Mouse (Mus musculus) ES-E14 (cell line): ENCODE data around the gene Tenm2. TPM values are rescaled to one million over a fixed set of nuclear protein-coding genes. Genes with fewer than 3 reads are reported as not detected.

Source experiments
- DNase-seq: peaks from one replicate; pipeline ENCODE4 v3.0.0-alpha.2; 2013; ENCODE audit warnings: low read depth, low spot score
- H3K27ac ChIP-seq: 2 replicates; pipeline ENCODE4 v1.5.1; 2012; ENCODE audit warnings: low read depth, mild to moderate bottlenecking, low read length, moderate library complexity, mixed read lengths; ENCODE audit not compliant: poor library complexity, insufficient read depth, severe bottlenecking
- H3K36me3 ChIP-seq: 2 replicates; pipeline ENCODE4 v1.6.1; 2012; ENCODE audit warnings: mild to moderate bottlenecking, low read length, moderate library complexity, mixed read lengths; ENCODE audit not compliant: control insufficient read depth, poor library complexity, insufficient read depth, severe bottlenecking
- H3K4me1 ChIP-seq, 2 experiments: fragments of 150-350 bp in 1 of 2; sonication (generic) in 1 of 2; 2 replicates each; pipeline ENCODE4 v1.6.1; 2012; ENCODE audit warnings: low read length in 2 of 2, mild to moderate bottlenecking in 1 of 2, mixed read lengths in 1 of 2; ENCODE audit not compliant: control insufficient read depth in 2 of 2, insufficient read depth in 2 of 2, poor library complexity in 1 of 2
- H3K4me3 ChIP-seq, 2 experiments: fragments of 150-350 bp in 1 of 2; sonication (generic) in 1 of 2; 2 replicates each; pipeline ENCODE4 v1.5.1; 2012; ENCODE audit warnings: low read length in 2 of 2, low read depth in 1 of 2, mild to moderate bottlenecking in 1 of 2, mixed read lengths in 1 of 2; ENCODE audit not compliant: insufficient read depth in 1 of 2, poor library complexity in 1 of 2, severe bottlenecking in 1 of 2
- H3K9ac ChIP-seq: 2 replicates; pipeline ENCODE4 v1.6.1; 2012; ENCODE audit warnings: low read depth, mild to moderate bottlenecking, low read length, mixed read lengths; ENCODE audit not compliant: poor library complexity, insufficient read depth, severe bottlenecking
- H3K9me3 ChIP-seq: fragments of 150-350 bp; sonication (generic); 2 replicates; pipeline ENCODE4 v1.6.1; 2012; ENCODE audit warnings: low read depth, mild to moderate bottlenecking, low read length; ENCODE audit not compliant: control insufficient read depth, insufficient read depth
- CHD2 ChIP-seq: IDR thresholded peaks from 2 replicates; pipeline ENCODE4 v1.6.1; 2014; ENCODE audit warnings: mild to moderate bottlenecking, low read depth, low read length, inconsistent platforms
- HCFC1 ChIP-seq: IDR thresholded peaks from 2 replicates; pipeline ENCODE4 v1.6.1; 2012; ENCODE audit warnings: low read length, inconsistent platforms, borderline replicate concordance; ENCODE audit not compliant: insufficient read depth
- MAFK ChIP-seq: IDR thresholded peaks from 2 replicates; pipeline ENCODE4 v1.6.1; 2014; ENCODE audit warnings: mild to moderate bottlenecking, low read depth, low read length, inconsistent platforms; ENCODE audit not compliant: insufficient read depth
- ZC3H11A ChIP-seq: IDR thresholded peaks from 2 replicates; pipeline ENCODE4 v1.6.1; 2012; ENCODE audit warnings: low read depth, mild to moderate bottlenecking, inconsistent platforms, low read length, borderline replicate concordance
- ZNF384 ChIP-seq: IDR thresholded peaks from 2 replicates; pipeline ENCODE4 v1.6.1; 2012; ENCODE audit warnings: low read depth, low read length, inconsistent platforms
- in situ Hi-C, 2 experiments: fragments of 600-800 bp; cut with MboI; formaldehyde crosslinking; loops; one replicate each; pipeline ENCODE4 v1.15.1; 2025; ENCODE audit warnings: low sequenced_read_pairs in 2 of 2, inconsistent platforms in 1 of 2; ENCODE audit not compliant: unreplicated experiment in 2 of 2
- total RNA-seq: library from RNA; depleted of rRNA; stranded (reverse); fragments of 300-350 nt; gene quantifications from 2 replicates; pipeline ENCODE4 v1.2.3, GENCODE M21; 2012

Tenm2 gene
- total RNA-seq, 1 experiment, result 0.04 TPM

- Histone ChIP-seq H3K9me3 (no peaks in the 10 kb centered on the region), H3K27ac (no peak overlapping the region), H3K9ac (no peak overlapping the region), H3K4me3 (no peak overlapping the region), H3K4me1 (no peaks in the 10 kb centered on the region), H3K36me3 (no peaks in the 10 kb centered on the region)
- DNase-seq, result no peak
- TF ChIP-seq ZC3H11A (no peak), CHD2 (no peak), HCFC1 (no peak), MAFK (no peak), ZNF384 (no peak)
- in situ Hi-C loops, result no loop called here
These were observed 362.8 kb downstream of the Tenm2 start for GRCm38 (mm10) chr11:36872961-36873360.

DNA sequence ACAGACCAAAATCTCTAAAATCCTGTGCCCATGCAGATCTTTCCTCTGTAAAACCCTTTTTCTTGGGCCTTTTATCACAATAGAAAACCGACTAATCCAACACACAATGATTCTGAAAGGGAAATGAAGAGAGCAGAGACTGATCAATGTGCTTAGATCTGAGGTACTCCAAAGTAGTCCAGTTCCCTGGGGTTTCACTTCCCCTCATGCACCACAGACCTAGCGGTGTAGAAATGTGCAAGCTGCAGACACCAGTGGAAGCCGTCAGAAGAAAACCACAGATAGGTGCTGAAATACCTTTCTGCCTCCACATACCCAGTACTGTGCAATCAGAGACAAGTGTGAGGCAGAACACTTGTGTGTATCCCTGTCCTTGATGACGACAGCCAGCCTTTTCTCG, 365.2 kb downstream of the Tenm2 start:
- Histone ChIP-seq H3K4me1 (no peaks in the 10 kb centered on the region), H3K27ac (no peak overlapping the region), H3K4me3 (no peak overlapping the region), H3K36me3 (no peaks in the 10 kb centered on the region), H3K9me3 (no peaks in the 10 kb centered on the region), H3K9ac (no peak overlapping the region)
- in situ Hi-C loops, result no loop called here
- DNase-seq, result no peak
- TF ChIP-seq MAFK, result no peak
- no peak for TF ChIP-seq ZC3H11A
- no peak for TF ChIP-seq HCFC1
- no peak for TF ChIP-seq CHD2
- no peak for TF ChIP-seq ZNF384

DNA sequence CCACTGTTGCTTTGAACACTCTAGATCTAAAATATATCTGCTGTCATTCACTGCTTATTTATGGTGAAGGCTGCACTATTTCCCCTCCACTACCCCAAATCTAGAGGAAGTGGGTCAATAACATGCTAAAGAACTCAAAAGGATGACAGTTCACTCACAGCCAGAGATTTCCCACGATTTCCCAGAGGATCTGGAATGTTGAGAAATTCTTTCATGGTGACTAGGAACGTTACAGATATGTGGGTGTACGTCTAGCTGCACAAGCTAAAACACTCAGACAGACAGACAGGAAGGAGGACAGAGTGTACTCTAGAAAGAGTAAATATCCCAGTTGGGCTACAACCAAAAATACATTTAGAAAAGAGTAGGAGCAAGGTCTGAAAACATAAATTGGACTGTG, 384.1 kb downstream of the Tenm2 start:
- Histone ChIP-seq H3K36me3 (no peaks in the 10 kb centered on the region), H3K9me3 (no peaks in the 10 kb centered on the region), H3K4me3 (no peak overlapping the region), H3K9ac (no peak overlapping the region), H3K4me1 (no peaks in the 10 kb centered on the region), H3K27ac (no peak overlapping the region)
- TF ChIP-seq MAFK, result no peak
- TF ChIP-seq CHD2, result no peak
- no peak for TF ChIP-seq ZNF384
- no peak for TF ChIP-seq HCFC1
- TF ChIP-seq ZC3H11A, result no peak
- no peak for DNase-seq
- in situ Hi-C loops, result no loop called here

DNA sequence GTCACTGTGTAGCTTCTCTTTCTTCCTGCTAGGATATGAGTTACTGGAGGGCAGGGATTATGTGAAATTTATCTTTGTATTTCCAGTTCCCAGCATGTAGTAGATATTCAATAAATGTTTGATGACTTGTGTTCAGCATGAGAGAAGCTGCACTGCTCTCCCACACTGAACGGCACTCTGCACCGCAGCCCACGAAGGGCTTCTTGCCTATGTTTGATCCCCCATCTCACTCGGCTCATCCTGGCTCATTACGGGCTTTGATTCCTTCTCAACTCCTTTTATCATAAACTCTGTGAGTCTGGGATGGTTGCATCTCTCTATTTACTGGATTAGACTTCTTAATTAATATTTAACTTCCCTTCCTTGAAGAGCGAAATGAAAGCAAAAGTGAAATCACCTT, 388.3 kb downstream of the Tenm2 start:
- Histone ChIP-seq H3K36me3 (no peaks in the 10 kb centered on the region), H3K9ac (no peak overlapping the region), H3K4me3 (no peak overlapping the region), H3K9me3 (no peaks in the 10 kb centered on the region), H3K27ac (no peak overlapping the region), H3K4me1 (no peaks in the 10 kb centered on the region)
- no peak for TF ChIP-seq ZC3H11A
- TF ChIP-seq ZNF384, result no peak
- no peak for TF ChIP-seq HCFC1
- no peak for TF ChIP-seq MAFK
- no peak for TF ChIP-seq CHD2
- in situ Hi-C loops, result no loop called here
- no peak for DNase-seq

- TF ChIP-seq CHD2, result no peak
These were observed 402.9 kb downstream of the Tenm2 start for GRCm38 (mm10) chr11:36832855-36833254.

More at GRCm38 (mm10) chr11:36832855-36833254, 402.9 kb downstream of the Tenm2 start:
- no peak overlapping the region for H3K27ac ChIP-seq
- in situ Hi-C loops, result no loop called here
- no peaks in the 10 kb centered on the region for H3K9me3 ChIP-seq
- H3K9ac ChIP-seq, result no peak overlapping the region
- H3K36me3 ChIP-seq, result no peaks in the 10 kb centered on the region
- DNase-seq, result no peak
- no peaks in the 10 kb centered on the region for H3K4me1 ChIP-seq
- no peak overlapping the region for H3K4me3 ChIP-seq
